8 mouse cellular contexts compared by ENCODE assay signal in the genomic region with DNA sequence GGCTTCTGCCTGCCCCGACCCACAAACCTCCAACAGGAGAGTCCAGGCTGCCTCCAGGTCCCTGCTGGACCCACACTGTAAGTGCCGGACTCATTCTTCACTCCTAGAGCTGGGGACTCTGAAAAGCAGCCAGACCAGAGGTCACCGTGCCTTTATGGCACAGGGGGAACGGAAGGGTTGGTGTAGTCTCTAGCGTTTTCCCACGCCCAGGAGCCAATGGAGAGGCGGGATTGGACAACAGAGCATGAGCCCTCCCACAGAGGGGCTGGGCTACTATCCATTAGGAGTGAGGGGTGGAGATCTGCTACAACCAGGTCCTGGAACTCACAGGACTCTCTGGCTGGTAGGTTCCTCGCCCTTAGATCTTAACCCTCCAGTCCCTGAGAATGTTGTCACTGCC. TPM values are rescaled to one million over a fixed set of nuclear protein-coding genes. Genes with fewer than 3 reads are reported as not detected.
DNase-seq lines count a peak whose midpoint lies in the region; ATAC-seq and TF ChIP-seq lines count a peak whose summit lies in the region.

No protein-coding gene starts in this region.

- ATAC-seq in embryonic facial prominence, embryonic 15.5 days (ENCODE audit: insufficient number of reproducible peaks, low FRiP score, low TSS enrichment, low read depth), result peak; percentile 85
- peak; percentile 89 for ATAC-seq in heart, embryonic 16.5 days (replicated peaks; ENCODE audit: extremely low read depth, insufficient read depth, low FRiP score)
- peak; percentile 86 for ATAC-seq in lung, postnatal 0 days

- peak overlapping the region; percentile 55 for H3K4me2 ChIP-seq in embryonic facial prominence, embryonic 15.5 days (replicated peaks)
- H3K4me2 ChIP-seq in heart, embryonic 16.5 days (ENCODE audit: low read depth, low read length), result peak overlapping the region; percentile 64
- H3K4me2 ChIP-seq in lung, postnatal 0 days (replicated peaks; ENCODE audit: low read depth, low read length), result peak overlapping the region; percentile 49

- H3K36me3 ChIP-seq in embryonic facial prominence, embryonic 15.5 days, result no peaks in the 10 kb centered on the region
- no peaks in the 10 kb centered on the region for H3K36me3 ChIP-seq in heart, embryonic 16.5 days (ENCODE audit: control insufficient read depth, insufficient read depth)
- H3K36me3 ChIP-seq in lung, postnatal 0 days (ENCODE audit: insufficient read depth, low read length), result no peaks in the 10 kb centered on the region

- peaks cover 28% of the 10 kb centered on the region for H3K27me3 ChIP-seq in embryonic facial prominence, embryonic 15.5 days
- H3K27me3 ChIP-seq in heart, embryonic 16.5 days (ENCODE audit: control insufficient read depth, insufficient read depth, low read length), result peaks cover 29% of the 10 kb centered on the region
- H3K27me3 ChIP-seq in lung, postnatal 0 days (replicated peaks; ENCODE audit: insufficient read depth, low read length), result peaks cover 13% of the 10 kb centered on the region; the same call in 1 of the 2 replicates

- TF ChIP-seq CTCF in lung, postnatal 0 days (IDR thresholded peaks at IDR 0.05), result no peak

- WGBS in embryonic facial prominence, embryonic 15.5 days, result 3% methylated on average over 8 of the region's 8 CpGs
- 4% methylated on average over 8 of the region's 8 CpGs for WGBS in heart, embryonic 16.5 days
- WGBS in lung, postnatal 0 days, result under 1% methylated on average over 8 of the region's 8 CpGs

- no peak overlapping the region for H3K9ac ChIP-seq in embryonic facial prominence, embryonic 15.5 days
- H3K9ac ChIP-seq in heart, embryonic 16.5 days (ENCODE audit: low read length), result peak overlapping the region; percentile 52
- no peak overlapping the region for H3K9ac ChIP-seq in lung, postnatal 0 days (replicated peaks; ENCODE audit: low read depth)

- peak; percentile 77 for DNase-seq in ovary, adult 18-20 months (ENCODE audit: low spot score)
- no peak for DNase-seq in ovary, postnatal 10 days (ENCODE audit: low spot score)
- peak; percentile 87 for DNase-seq in kidney, postnatal 14 days
- peak; percentile 83 for DNase-seq in lung, postnatal 0 days (ENCODE audit: low spot score)
- peak; percentile 53 for DNase-seq in right cerebral cortex, adult 18-20 months
- no peak for DNase-seq in thymus, postnatal 10 days (ENCODE audit: low spot score in 2 of 2)

- H3K4me3 ChIP-seq in embryonic facial prominence, embryonic 15.5 days (replicated peaks), result peak overlapping the region; percentile 30
- H3K4me3 ChIP-seq in heart, embryonic 16.5 days (ENCODE audit: low read length), result peak overlapping the region; percentile 44
- H3K4me3 ChIP-seq in lung, postnatal 0 days (ENCODE audit: low read depth, low read length), result peak overlapping the region; percentile 5; the same call in 1 of the 2 replicates

- peaks cover 26% of the 10 kb centered on the region for H3K4me1 ChIP-seq in embryonic facial prominence, embryonic 15.5 days
- H3K4me1 ChIP-seq in heart, embryonic 16.5 days (ENCODE audit: control insufficient read depth, insufficient read depth, low read length), result peaks cover 8% of the 10 kb centered on the region
- H3K4me1 ChIP-seq in lung, postnatal 0 days (ENCODE audit: insufficient read depth, low read depth, low read length), result no peaks in the 10 kb centered on the region

- H3K27ac ChIP-seq in embryonic facial prominence, embryonic 15.5 days (replicated peaks), result no peak overlapping the region
- H3K27ac ChIP-seq in heart, embryonic 16.5 days (ENCODE audit: low read length), result peak overlapping the region; percentile 56; the same call in 1 of the 2 replicates
- no peak overlapping the region for H3K27ac ChIP-seq in lung, postnatal 0 days (ENCODE audit: low read length)

- H3K9me3 ChIP-seq in embryonic facial prominence, embryonic 15.5 days (replicated peaks), result no peaks in the 10 kb centered on the region
- no peaks in the 10 kb centered on the region for H3K9me3 ChIP-seq in heart, embryonic 16.5 days (replicated peaks; ENCODE audit: control insufficient read depth, low read length)
- no peaks in the 10 kb centered on the region for H3K9me3 ChIP-seq in lung, postnatal 0 days (ENCODE audit: low read length)

- no peak for TF ChIP-seq EP300 in lung, postnatal 0 days (IDR thresholded peaks at IDR 0.05)

RNA-seq across cellular contexts. Expression of a gene that starts 14.4 kb away (rescaled TPM):
- 6.6 and 7.7 TPM in 2 replicates for polyA plus RNA-seq in embryonic facial prominence, embryonic 15.5 days (2015; fragmentation: Nextera tagmentation; extraction: Ambion mirVana)
- 0.29 and 0.34 TPM in 2 replicates for polyA plus RNA-seq in heart, embryonic 16.5 days (2015; fragmentation: Nextera tagmentation; extraction: Ambion mirVana)
- polyA plus RNA-seq in lung, postnatal 0 days (2015; fragmentation: Nextera tagmentation; extraction: Ambion mirVana), result 0.10 TPM in 1 of 2 replicates, not detected in the other

RNA-seq across cellular contexts. Expression of a gene that starts 17.6 kb away (rescaled TPM):
- 41.9 and 43.6 TPM in 2 replicates for polyA plus RNA-seq in embryonic facial prominence, embryonic 15.5 days (2015; fragmentation: Nextera tagmentation; extraction: Ambion mirVana)
- polyA plus RNA-seq in heart, embryonic 16.5 days (2015; fragmentation: Nextera tagmentation; extraction: Ambion mirVana), result 44.2 and 47.2 TPM in 2 replicates
- 20.5 and 23.0 TPM in 2 replicates for polyA plus RNA-seq in lung, postnatal 0 days (2015; fragmentation: Nextera tagmentation; extraction: Ambion mirVana)

RNA-seq across cellular contexts. Expression of a gene that starts 18.0 kb away (rescaled TPM):
- 1.5 and 2.3 TPM in 2 replicates for polyA plus RNA-seq in embryonic facial prominence, embryonic 15.5 days (2015; fragmentation: Nextera tagmentation; extraction: Ambion mirVana)
- 1.3 and 1.8 TPM in 2 replicates for polyA plus RNA-seq in heart, embryonic 16.5 days (2015; fragmentation: Nextera tagmentation; extraction: Ambion mirVana)
- 1.5 and 2.1 TPM in 2 replicates for polyA plus RNA-seq in lung, postnatal 0 days (2015; fragmentation: Nextera tagmentation; extraction: Ambion mirVana)

RNA-seq across cellular contexts. Expression of a gene that starts 47.4 kb away (rescaled TPM):
- 57.5 and 59.9 TPM in 2 replicates for polyA plus RNA-seq in embryonic facial prominence, embryonic 15.5 days (2015; fragmentation: Nextera tagmentation; extraction: Ambion mirVana)
- polyA plus RNA-seq in heart, embryonic 16.5 days (2015; fragmentation: Nextera tagmentation; extraction: Ambion mirVana), result 58.9 and 62.9 TPM in 2 replicates
- 16.8 and 18.9 TPM in 2 replicates for polyA plus RNA-seq in lung, postnatal 0 days (2015; fragmentation: Nextera tagmentation; extraction: Ambion mirVana)

Comparison
In these comparisons a context has a peak if more than half of its experiments do, and no peak if none do; other contexts are left out.
1. DNase-seq: peak in ovary, adult 18-20 months (single experiment), kidney, postnatal 14 days (single experiment), lung, postnatal 0 days (single experiment) and right cerebral cortex, adult 18-20 months (single experiment); none in ovary, postnatal 10 days (single experiment) and thymus, postnatal 10 days (0 of 2).
2. Peak in every context shown above with its lines, with median percentiles within 50 percentile points of each other: ATAC-seq, H3K4me2 ChIP-seq and H3K4me3 ChIP-seq.